Mouse (Mus musculus) forebrain, embryonic 11.5 days (tissue): Measurements from ENCODE around the gene Rab44. TPM values are rescaled to one million over a fixed set of nuclear protein-coding genes. Genes with fewer than 3 reads are reported as not detected.
"Not testable (repeated sequence)": the region's sequence is repeated elsewhere in the genome, so short reads cannot be mapped to it uniquely, and the experiment has no call there.

ENCODE experiments used
- ATAC-seq: fragments of 200-750 bp; cut with Nextera tagmentation; replicated peaks from 2 replicates; pipeline ENCODE4 v1.8.0; 2017; ENCODE audit warnings: moderate TSS enrichment; ENCODE audit not compliant: low FRiP score
- DNase-seq: peaks from one replicate; pipeline ENCODE4 v3.0.0-alpha.2; 2017; ENCODE audit warnings: low spot score
- H3K27ac ChIP-seq: fragments of 300-500 bp; sonication (generic); 2 replicates; pipeline ENCODE4 v1.5.1; 2014; ENCODE audit warnings: low read depth, low read length
- H3K27me3 ChIP-seq: fragments of 300-500 bp; sonication (generic); 2 replicates; pipeline ENCODE4 v1.6.1; 2014; ENCODE audit warnings: mild to moderate bottlenecking, low read length, mixed read lengths; ENCODE audit not compliant: control insufficient read depth, insufficient read depth
- H3K36me3 ChIP-seq: fragments of 300-500 bp; sonication (generic); 2 replicates; pipeline ENCODE4 v1.6.1; 2014; ENCODE audit warnings: mild to moderate bottlenecking, low read length, moderate library complexity, mixed read lengths; ENCODE audit not compliant: control insufficient read depth, insufficient read depth
- H3K4me1 ChIP-seq: fragments of 300-500 bp; sonication (generic); replicated peaks from 2 replicates; pipeline ENCODE4 v1.6.1; 2014; ENCODE audit warnings: low read length, mixed read lengths; ENCODE audit not compliant: control insufficient read depth, insufficient read depth
- H3K4me2 ChIP-seq: fragments of 300-500 bp; sonication (generic); 2 replicates; pipeline ENCODE4 v1.6.1; 2014; ENCODE audit warnings: low read depth, mild to moderate bottlenecking, low read length, moderate library complexity, mixed read lengths; ENCODE audit not compliant: severe bottlenecking
- H3K4me3 ChIP-seq: fragments of 300-500 bp; sonication (generic); 2 replicates; pipeline ENCODE4 v1.5.1; 2014; ENCODE audit warnings: low read depth, low read length
- H3K9ac ChIP-seq: fragments of 300-500 bp; sonication (generic); 2 replicates; pipeline ENCODE4 v1.6.1; 2014; ENCODE audit warnings: low read length
- H3K9me3 ChIP-seq: fragments of 300-500 bp; sonication (generic); 2 replicates; pipeline ENCODE4 v1.6.1; 2016; ENCODE audit warnings: low read length, mixed read lengths; ENCODE audit not compliant: control insufficient read depth
- WGBS: fragments of 180-500 bp; shearing (Covaris S2); extraction: QIAGEN DNeasy Blood & Tissue Kit; methylation state at CpG from one replicate; pipeline ENCODE4 v1.1.7; 2014; 5-methylcytosine and 5-hydroxymethylcytosine counted together
- polyA plus RNA-seq: library from polyadenylated mRNA; unstranded; fragments of >200 nt; fragmentation: Nextera tagmentation; extraction: Ambion mirVana; gene quantifications from 2 replicates; pipeline ENCODE4 v1.2.1, GENCODE M21; 2014

Rab44 gene
- polyA plus RNA-seq, 1 experiment from 2014 or later: 0.08 TPM

DNA sequence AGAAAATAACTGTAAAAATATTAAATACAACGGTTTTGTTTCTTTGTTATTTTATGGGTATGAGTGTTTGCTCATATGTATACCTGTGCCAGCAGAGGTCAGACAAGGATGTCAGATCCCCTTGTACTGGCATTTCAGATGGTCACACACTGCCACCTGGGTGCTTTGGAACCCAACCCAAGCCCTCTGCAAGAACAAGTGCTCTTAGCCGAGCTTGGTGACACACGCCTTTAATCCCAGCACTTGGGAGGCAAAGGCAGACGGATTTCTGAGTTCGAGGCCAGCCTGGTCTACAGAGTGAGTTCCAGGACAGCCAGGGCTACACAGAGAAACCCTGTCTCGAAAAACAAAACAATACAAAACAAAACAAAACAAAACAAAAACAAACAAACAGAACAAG lies 3.6 kb upstream of the Rab44 start:
- H3K4me2 ChIP-seq, H3K9ac ChIP-seq, H3K4me3 ChIP-seq, DNase-seq, H3K36me3 ChIP-seq, H3K27me3 ChIP-seq, H3K27ac ChIP-seq, H3K4me1 ChIP-seq, ATAC-seq, H3K9me3 ChIP-seq: not testable (repeated sequence)
- 88% methylated on average over 6 of the region's 6 CpGs for WGBS

DNA sequence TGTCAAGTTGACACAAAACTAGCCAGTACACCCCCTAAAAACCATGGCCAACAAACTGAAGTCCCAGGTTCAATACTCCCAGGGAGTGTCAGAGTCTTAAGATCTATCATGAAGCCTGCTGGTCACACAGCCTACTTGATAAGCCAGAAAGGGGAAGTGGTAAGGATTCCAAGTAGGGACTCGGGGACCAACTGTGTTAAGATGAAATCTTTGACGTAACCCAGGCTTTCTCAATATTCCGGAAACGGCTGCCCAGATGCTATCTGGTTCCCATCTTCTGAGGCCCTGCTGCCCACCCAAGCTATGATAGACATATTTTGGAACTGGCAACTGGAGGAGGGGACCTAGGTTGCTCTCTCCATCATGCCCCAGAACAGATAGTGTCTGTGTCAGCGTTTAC lies 2.6 kb upstream of the Rab44 start:
- DNase-seq (no peak), ATAC-seq (no peak)
- WGBS: 89% methylated on average over 5 of the region's 5 CpGs
- Histone ChIP-seq H3K4me3 (no peak overlapping the region), H3K9me3 (no peaks in the 10 kb centered on the region), H3K4me2 (no peak overlapping the region), H3K27me3 (no peaks in the 10 kb centered on the region), H3K36me3 (no peaks in the 10 kb centered on the region), H3K9ac (no peak overlapping the region), H3K4me1 (no peaks in the 10 kb centered on the region), H3K27ac (no peak overlapping the region)

DNA sequence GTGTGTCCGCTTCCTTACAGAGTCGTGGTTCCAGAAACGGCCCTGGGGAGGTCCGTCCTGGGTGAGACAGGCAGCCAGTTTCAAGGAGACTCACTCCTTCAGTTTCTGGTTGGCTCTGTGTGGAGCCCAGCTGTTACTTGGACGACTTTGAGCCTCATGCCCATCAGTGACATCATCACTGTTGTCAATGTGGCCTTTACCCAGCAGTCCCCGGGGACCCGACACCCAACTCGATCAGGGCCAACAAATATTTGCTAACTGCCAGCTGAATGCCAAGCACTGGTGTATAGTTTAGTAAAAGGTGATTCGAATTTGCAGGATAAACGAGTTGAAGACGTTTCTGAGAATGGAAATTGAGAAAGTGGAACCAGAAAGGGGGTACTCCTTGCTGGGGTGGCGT lies 2.1 kb downstream of the Rab44 start:
- WGBS: 78% methylated on average over 12 of the region's 12 CpGs
- H3K4me3 ChIP-seq: no peak overlapping the region
- H3K4me1 ChIP-seq: no peaks in the 10 kb centered on the region
- H3K27ac ChIP-seq: no peak overlapping the region
- H3K9ac ChIP-seq: no peak overlapping the region
- no peaks in the 10 kb centered on the region for H3K27me3 ChIP-seq
- ATAC-seq (no peak), DNase-seq (no peak)
- no peaks in the 10 kb centered on the region for H3K9me3 ChIP-seq
- no peaks in the 10 kb centered on the region for H3K36me3 ChIP-seq
- no peak overlapping the region for H3K4me2 ChIP-seq

DNA sequence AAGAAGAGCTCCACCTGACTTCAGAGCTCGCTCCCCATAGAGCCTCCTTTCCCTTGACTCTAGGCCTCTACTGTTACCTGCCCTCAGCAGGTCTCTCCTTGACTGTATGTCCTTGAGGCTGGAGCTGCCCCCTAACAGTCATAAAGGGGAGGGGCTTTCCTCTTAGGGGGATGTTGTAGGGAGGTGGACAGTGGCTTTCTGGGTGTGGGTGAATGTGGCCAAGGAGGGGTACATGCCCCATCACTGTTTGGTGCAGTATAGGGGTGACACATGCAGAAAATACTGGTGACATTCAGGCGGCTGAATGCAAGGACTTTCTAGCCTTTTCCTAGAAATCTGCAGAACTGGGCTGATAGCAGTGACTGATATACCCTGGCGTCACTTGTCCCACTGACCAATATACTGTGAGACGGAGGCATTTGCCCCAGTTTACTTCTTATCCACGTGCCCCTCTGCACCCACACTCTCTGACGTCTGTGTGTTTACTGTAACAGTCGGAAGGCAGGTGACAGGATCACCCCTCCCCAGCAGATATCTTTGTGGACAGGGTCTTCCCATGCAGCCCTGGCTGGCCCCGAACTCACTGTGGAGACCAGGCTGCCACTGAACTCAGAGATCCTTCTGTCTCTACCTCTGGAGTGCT lies 3.2 kb downstream of the Rab44 start:
- H3K4me2 ChIP-seq: no peak overlapping the region
- 84% methylated on average over 8 of the region's 8 CpGs for WGBS
- H3K9ac ChIP-seq: no peak overlapping the region
- no peaks in the 10 kb centered on the region for H3K9me3 ChIP-seq
- no peak overlapping the region for H3K4me3 ChIP-seq
- H3K27me3 ChIP-seq: no peaks in the 10 kb centered on the region
- ATAC-seq: no peak
- H3K36me3 ChIP-seq: no peaks in the 10 kb centered on the region
- DNase-seq: no peak
- H3K27ac ChIP-seq: no peak overlapping the region
- no peaks in the 10 kb centered on the region for H3K4me1 ChIP-seq

DNA sequence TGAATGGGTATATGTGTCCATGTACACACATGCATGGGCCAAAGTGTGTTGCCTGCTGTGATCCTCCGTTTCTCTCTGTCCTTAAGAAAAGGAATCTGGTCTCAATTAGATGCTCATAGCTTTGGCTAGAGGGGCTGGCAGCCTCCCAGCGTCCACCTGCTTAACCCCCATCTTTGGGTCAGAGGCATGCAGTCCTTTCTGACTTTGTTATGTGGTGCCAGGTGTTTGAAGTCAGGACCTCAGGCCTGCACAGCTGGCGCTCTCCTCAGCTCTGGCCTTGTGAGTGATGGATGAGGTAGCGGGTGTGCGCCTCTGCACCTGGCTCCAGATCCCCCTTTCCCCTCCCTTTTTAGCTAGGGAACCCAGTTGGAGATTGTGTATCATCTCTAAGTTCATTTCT lies 4.1 kb downstream of the Rab44 start:
- Histone ChIP-seq H3K27me3 (no peaks in the 10 kb centered on the region), H3K4me3 (no peak overlapping the region), H3K36me3 (no peaks in the 10 kb centered on the region), H3K4me2 (no peak overlapping the region), H3K9ac (no peak overlapping the region), H3K27ac (no peak overlapping the region), H3K9me3 (no peaks in the 10 kb centered on the region), H3K4me1 (no peaks in the 10 kb centered on the region)
- DNase-seq (no peak), ATAC-seq (no peak)
- WGBS: 60% methylated on average over 5 of the region's 5 CpGs

DNA sequence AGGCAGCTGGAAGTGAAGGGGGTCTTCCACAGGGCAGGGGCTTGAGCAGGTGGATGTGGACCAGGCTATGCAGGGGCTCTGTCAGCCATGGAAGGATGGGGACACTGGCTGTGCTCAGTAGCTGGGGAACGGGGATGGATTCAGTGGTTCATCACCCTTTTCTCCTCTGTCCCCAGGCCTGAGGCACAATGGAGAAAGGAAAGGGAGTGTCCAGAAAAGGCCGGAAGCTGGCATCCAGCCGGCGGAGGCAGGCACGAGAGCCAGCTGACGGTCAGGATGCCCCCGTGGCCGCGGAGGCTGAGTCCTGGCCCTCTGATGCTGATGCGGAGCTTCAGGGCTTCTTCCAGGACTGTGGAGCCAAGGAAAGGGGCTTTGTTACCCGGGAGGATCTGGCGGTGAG lies 6.7 kb downstream of the Rab44 start:
- Histone ChIP-seq H3K9me3 (no peaks in the 10 kb centered on the region), H3K27ac (no peak overlapping the region), H3K4me3 (no peak overlapping the region), H3K9ac (no peak overlapping the region), H3K27me3 (no peaks in the 10 kb centered on the region), H3K4me2 (no peak overlapping the region), H3K4me1 (no peaks in the 10 kb centered on the region), H3K36me3 (no peaks in the 10 kb centered on the region)
- DNase-seq: no peak
- 57% methylated on average over 12 of the region's 12 CpGs for WGBS
- ATAC-seq: no peak

DNA sequence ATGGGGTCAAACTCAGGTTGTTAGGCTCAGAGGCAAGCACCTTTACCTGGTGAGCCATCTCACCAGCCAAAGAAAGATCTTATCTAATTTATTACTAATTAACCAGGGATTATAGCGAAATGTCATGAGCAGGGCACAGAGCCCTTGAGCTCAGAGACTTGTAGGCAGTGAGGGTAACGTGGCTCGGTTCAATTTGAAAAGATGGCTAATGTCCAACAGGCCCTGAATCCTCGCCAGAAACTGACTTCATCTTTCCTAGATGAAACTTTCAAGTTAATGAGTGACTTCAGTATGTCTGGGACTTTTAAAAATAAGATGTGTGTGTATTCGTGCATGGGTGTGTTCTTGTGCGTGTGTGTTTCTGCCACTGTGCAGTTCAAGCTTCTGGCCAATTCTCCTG lies 8.9 kb downstream of the Rab44 start:
- H3K36me3 ChIP-seq: no peaks in the 10 kb centered on the region
- no peak overlapping the region for H3K9ac ChIP-seq
- H3K4me1 ChIP-seq: no peaks in the 10 kb centered on the region
- H3K27ac ChIP-seq: no peak overlapping the region
- no peaks in the 10 kb centered on the region for H3K27me3 ChIP-seq
- no peaks in the 10 kb centered on the region for H3K9me3 ChIP-seq
- DNase-seq (no peak), ATAC-seq (no peak)
- 85% methylated on average over 6 of the region's 6 CpGs for WGBS
- no peak overlapping the region for H3K4me2 ChIP-seq
- no peak overlapping the region for H3K4me3 ChIP-seq

DNA sequence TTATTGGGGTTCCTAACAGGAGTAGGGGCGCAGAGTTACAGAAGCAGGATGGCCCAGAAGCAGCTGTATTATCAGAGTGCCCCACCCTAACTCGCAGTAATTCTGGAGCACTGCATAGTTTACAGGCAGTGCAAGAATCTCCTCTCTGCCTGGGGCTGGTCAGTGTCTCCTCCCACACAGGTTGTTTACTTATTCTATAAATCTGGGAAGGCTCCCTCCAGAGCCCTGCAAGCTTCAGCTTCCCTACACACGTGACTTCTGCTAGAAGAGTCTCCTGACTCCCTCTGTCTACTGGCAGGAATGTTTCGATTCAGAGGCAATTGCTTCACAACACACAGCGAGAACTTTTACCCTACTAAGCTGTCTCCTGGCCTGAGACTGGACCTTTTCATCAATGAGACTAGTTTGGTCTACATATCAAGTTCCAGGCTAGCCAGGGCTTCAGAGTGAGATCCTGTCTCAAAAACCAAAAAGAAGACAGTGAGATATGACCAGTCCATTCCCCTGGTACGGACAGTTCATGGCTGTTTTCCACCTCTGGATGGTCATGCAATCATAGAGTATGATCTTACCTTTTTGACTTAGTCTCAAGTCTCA lies 9.7 kb downstream of the Rab44 start:
- ATAC-seq (no peak), DNase-seq (no peak)
- WGBS: 82% methylated on average over 6 of the region's 6 CpGs
- Histone ChIP-seq H3K4me1 (no peaks in the 10 kb centered on the region), H3K9ac (no peak overlapping the region), H3K27ac (no peak overlapping the region), H3K4me3 (no peak overlapping the region), H3K27me3 (no peaks in the 10 kb centered on the region), H3K4me2 (no peak overlapping the region), H3K36me3 (no peaks in the 10 kb centered on the region), H3K9me3 (no peaks in the 10 kb centered on the region)

DNA sequence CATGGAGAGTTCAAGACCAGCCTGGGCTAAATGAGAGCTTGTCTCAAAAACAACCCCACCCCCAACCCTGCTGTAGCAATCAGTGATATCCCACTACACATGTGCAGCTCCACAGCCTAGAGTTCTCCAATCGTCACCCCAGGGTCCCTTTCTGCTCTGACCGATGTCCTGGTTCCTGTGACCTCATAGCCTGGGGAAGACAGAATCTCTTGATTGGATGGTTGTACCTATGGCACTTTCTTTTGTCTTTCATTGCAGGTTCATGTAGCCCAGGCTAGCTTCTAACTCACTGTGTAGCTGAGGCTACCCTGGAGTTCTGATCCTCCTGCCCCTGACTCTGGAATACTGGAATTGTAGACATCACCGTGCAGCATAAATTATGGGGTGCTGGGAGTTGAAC lies 12.6 kb downstream of the Rab44 start:
- ATAC-seq (no peak), DNase-seq (no peak)
- no peak overlapping the region for H3K27ac ChIP-seq
- no peaks in the 10 kb centered on the region for H3K9me3 ChIP-seq
- no peaks in the 10 kb centered on the region for H3K4me1 ChIP-seq
- no peaks in the 10 kb centered on the region for H3K27me3 ChIP-seq
- no peak overlapping the region for H3K4me3 ChIP-seq
- no peak overlapping the region for H3K9ac ChIP-seq
- WGBS: 84% methylated on average over 3 of the region's 3 CpGs
- H3K4me2 ChIP-seq: no peak overlapping the region
- H3K36me3 ChIP-seq: no peaks in the 10 kb centered on the region
